Mouse (Mus musculus) stomach, postnatal 0 days (tissue): ENCODE data around the gene Galr2. TPM values are rescaled to one million over a fixed set of nuclear protein-coding genes. Genes with fewer than 3 reads are reported as not detected.

Source experiments
- ATAC-seq: fragments of 200-750 bp; cut with Nextera tagmentation; 2 replicates; pipeline ENCODE4 v1.8.0; 2017; ENCODE audit not compliant: low FRiP score, low TSS enrichment
- DNase-seq: peaks from one replicate; pipeline ENCODE4 v3.0.0-alpha.2; 2016; ENCODE audit warnings: low spot score
- H3K27ac ChIP-seq: fragments of 300-500 bp; sonication (generic); replicated peaks from 2 replicates; pipeline ENCODE4 v1.5.1; 2014; ENCODE audit warnings: mild to moderate bottlenecking, control low read depth
- H3K27me3 ChIP-seq: fragments of 300-500 bp; sonication (generic); 2 replicates; pipeline ENCODE4 v1.6.1; 2014; ENCODE audit warnings: low read length; ENCODE audit not compliant: control insufficient read depth, insufficient read depth
- H3K36me3 ChIP-seq: fragments of 300-500 bp; sonication (generic); 2 replicates; pipeline ENCODE4 v1.6.1; 2014; ENCODE audit warnings: low read length, mixed read lengths; ENCODE audit not compliant: control insufficient read depth, insufficient read depth
- H3K4me1 ChIP-seq: fragments of 300-500 bp; sonication (generic); replicated peaks from 2 replicates; pipeline ENCODE4 v1.6.1; 2014; ENCODE audit warnings: antibody characterized with exemption; ENCODE audit not compliant: control insufficient read depth, insufficient read depth
- H3K4me2 ChIP-seq: fragments of 300-500 bp; sonication (generic); replicated peaks from 2 replicates; pipeline ENCODE4 v1.6.1; 2014; ENCODE audit warnings: low read depth, mild to moderate bottlenecking, control low read depth, moderate library complexity
- H3K4me3 ChIP-seq: fragments of 300-500 bp; sonication (generic); 2 replicates; pipeline ENCODE4 v1.5.1; 2014; ENCODE audit warnings: low read depth, low read length, control low read depth
- H3K9ac ChIP-seq: fragments of 300-500 bp; sonication (generic); 2 replicates; pipeline ENCODE4 v1.6.1; 2014; ENCODE audit warnings: mild to moderate bottlenecking, low read length, control low read depth, mixed read lengths
- H3K9me3 ChIP-seq: fragments of 300-500 bp; sonication (generic); 2 replicates; pipeline ENCODE4 v1.6.1; 2016; ENCODE audit warnings: low read length; ENCODE audit not compliant: control insufficient read depth
- CTCF ChIP-seq: IDR thresholded peaks from 2 replicates; pipeline ENCODE4 v1.5.1; 2016; ENCODE audit warnings: antibody characterized with exemption, low read depth, mild to moderate bottlenecking, moderate library complexity
- EP300 ChIP-seq: optimal IDR thresholded peaks from 2 replicates; pipeline ENCODE3; 2016; ENCODE audit warnings: antibody characterized with exemption
- WGBS: fragments of 180-500 bp; shearing (Covaris S2); extraction: QIAGEN DNeasy Blood & Tissue Kit; methylation state at CpG from one replicate; pipeline ENCODE4 v1.1.7; 2014; 5-methylcytosine and 5-hydroxymethylcytosine counted together
- polyA plus RNA-seq: library from polyadenylated mRNA; unstranded; fragments of >200 nt; fragmentation: Nextera tagmentation; extraction: Ambion mirVana; gene quantifications from 2 replicates; pipeline ENCODE4 v1.2.1, GENCODE M21; 2015

Galr2 gene
- polyA plus RNA-seq, 1 experiment from 2014 or later, result 0.68 TPM

DNA sequence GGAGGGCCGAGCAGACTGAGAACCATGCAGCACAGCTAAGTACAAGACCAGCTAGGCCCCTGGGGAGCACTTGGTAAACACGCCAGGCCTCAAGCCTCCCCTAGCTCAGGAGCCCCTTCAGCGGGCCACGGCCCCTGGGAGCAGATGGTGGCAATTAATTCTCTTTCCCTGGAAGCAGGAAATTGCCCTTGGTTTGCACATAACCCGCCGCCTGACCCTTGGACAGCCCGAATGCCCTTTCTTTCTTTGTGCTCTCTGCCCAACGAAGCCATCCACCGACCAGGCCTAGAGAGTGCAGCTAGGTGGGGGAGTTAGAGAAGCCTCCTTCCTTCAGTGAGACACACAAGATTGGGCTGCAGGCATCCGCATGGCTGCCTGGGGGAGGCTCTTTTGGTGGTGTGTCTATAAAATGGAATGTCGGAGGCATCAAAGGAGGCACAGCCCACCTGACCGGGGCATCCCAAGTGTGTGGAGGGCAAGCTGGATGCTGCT is 38.9 kb upstream of the Galr2 start:
- WGBS, result 50% methylated on average over 12 of the region's 12 CpGs
- DNase-seq, result no peak
- peaks cover 17% of the 10 kb centered on the region for H3K36me3 ChIP-seq
- no peak overlapping the region for H3K4me2 ChIP-seq
- TF ChIP-seq EP300 (no peak), CTCF (no peak)
- no peaks in the 10 kb centered on the region for H3K4me1 ChIP-seq
- no peaks in the 10 kb centered on the region for H3K27me3 ChIP-seq
- H3K9ac ChIP-seq, result no peak overlapping the region
- no peak for ATAC-seq
- H3K27ac ChIP-seq, result no peak overlapping the region
- no peak overlapping the region for H3K4me3 ChIP-seq
- H3K9me3 ChIP-seq, result no peaks in the 10 kb centered on the region

DNA sequence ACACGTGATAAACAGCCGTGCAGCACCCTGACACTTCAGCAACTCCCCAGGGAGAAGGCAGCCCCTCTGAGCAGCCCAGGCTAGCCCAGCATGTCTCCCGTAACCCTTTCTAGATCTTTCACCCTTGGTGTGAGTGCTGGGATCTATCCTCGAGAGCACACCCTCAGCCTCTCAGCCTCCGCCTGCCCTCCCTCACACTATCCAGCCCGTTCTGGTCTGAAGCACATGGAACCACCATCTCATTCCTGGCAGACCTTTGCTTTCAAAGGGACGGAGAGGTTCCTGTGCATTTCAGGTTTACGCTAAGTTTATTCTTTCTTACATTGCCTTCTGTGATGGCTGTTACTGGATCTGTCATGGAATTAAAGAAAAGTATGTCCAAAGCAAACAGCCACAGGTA is 36.2 kb upstream of the Galr2 start:
- Histone ChIP-seq H3K4me2 (no peak overlapping the region), H3K9ac (no peak overlapping the region), H3K4me3 (no peak overlapping the region), H3K36me3 (peaks cover 30% of the 10 kb centered on the region), H3K27ac (no peak overlapping the region), H3K27me3 (no peaks in the 10 kb centered on the region), H3K4me1 (no peaks in the 10 kb centered on the region), H3K9me3 (no peaks in the 10 kb centered on the region)
- no peak for ATAC-seq
- no peak for DNase-seq
- TF ChIP-seq EP300 (no peak), CTCF (no peak)
- WGBS, result 71% methylated on average over 8 of the region's 8 CpGs

DNA sequence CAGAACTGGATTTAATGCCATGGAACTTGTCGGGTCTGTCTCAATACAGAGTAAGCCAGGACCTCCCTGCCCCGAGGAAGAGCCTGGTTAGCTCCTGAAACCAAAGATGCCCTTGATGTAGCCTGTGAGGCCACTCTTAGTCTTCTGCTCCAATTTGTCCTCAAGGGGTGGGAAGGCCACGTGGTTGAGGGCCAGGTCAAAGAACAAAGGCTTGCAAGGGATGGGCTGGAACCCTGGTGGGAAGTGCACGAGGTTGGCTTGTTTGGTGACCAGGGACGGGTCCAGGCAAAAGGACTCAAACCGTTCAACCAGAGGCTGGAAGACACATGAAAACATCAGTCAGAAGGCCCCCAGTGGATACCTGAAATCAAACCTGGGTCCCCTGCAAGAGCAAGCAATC is 35.1 kb upstream of the Galr2 start:
- H3K9ac ChIP-seq, result no peak overlapping the region
- no peak for DNase-seq
- peaks cover 38% of the 10 kb centered on the region for H3K36me3 ChIP-seq
- no peaks in the 10 kb centered on the region for H3K4me1 ChIP-seq
- H3K4me3 ChIP-seq, result no peak overlapping the region
- H3K9me3 ChIP-seq, result no peaks in the 10 kb centered on the region
- no peak for ATAC-seq
- no peaks in the 10 kb centered on the region for H3K27me3 ChIP-seq
- no peak overlapping the region for H3K27ac ChIP-seq
- TF ChIP-seq CTCF, result no peak
- no peak for TF ChIP-seq EP300
- 73% methylated on average over 6 of the region's 6 CpGs for WGBS
- H3K4me2 ChIP-seq, result no peak overlapping the region

DNA sequence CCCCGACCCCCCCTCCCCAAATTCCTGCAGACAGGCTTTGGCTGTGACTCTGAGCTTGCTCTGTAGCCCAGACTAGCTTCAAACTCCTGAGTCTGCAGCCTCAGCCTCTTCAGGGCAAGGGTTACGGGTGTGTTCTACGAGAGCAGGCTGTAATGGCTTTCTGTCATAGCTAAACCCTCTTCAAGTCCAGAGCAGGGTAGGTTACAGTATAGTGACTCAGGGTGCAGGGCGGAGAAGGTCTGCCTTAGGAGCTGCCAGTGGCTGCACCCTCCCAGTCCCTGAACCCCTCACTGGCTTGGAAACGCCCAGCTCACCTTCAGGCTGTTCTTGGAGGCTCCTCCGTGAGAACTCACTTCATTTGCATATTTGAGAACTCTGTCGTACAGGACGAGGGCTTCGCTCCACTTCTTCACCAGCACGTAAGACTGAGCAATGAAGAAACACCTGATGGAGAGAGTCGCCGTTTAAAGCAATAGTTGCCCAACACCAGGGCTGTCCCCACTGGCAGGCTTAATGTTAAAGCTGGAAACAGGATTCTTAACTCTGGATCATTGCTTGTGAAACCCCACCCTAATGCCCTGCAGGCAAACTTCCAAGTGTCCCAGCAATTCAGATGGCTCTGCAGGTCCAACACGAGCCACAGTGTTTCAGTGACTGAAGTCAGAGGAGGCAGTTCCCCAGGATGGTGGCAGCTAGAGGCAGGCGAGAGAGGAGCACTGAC is 33.1 kb upstream of the Galr2 start:
- H3K9me3 ChIP-seq, result no peaks in the 10 kb centered on the region
- peaks cover 55% of the 10 kb centered on the region for H3K36me3 ChIP-seq
- no peaks in the 10 kb centered on the region for H3K27me3 ChIP-seq
- H3K4me3 ChIP-seq, result no peak overlapping the region
- peak; percentile 89 for ATAC-seq
- DNase-seq, result peak; percentile 55
- H3K9ac ChIP-seq, result no peak overlapping the region
- no peak overlapping the region for H3K4me2 ChIP-seq
- WGBS, result 65% methylated on average over 14 of the region's 14 CpGs
- TF ChIP-seq CTCF (no peak), EP300 (no peak)
- peak overlapping the region; percentile 74 for H3K27ac ChIP-seq
- no peaks in the 10 kb centered on the region for H3K4me1 ChIP-seq

DNA sequence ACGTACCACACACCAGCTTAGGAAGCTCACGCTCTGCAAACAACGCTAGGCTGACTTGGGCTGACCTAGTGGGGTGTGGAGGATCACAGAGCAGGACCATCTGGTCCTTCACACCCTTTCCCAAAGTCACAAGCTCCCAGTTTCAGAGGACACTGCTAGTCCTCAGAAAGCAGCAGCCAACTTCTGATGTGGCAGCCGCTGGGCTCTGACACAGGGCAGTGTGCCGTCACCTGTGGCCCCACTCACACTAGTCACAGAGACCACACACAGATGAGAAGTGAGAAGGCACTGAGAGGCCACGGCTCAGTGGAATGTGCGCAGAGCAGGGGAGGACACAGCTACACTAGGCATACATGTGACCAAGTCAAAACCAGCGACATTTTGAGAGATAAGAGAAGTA is 29.8 kb upstream of the Galr2 start:
- Histone ChIP-seq H3K36me3 (peaks cover 60% of the 10 kb centered on the region), H3K9ac (no peak overlapping the region), H3K27ac (0 out of 2 replicates have a peak overlapping the region, but pooled peaks have one; percentile 8), H3K9me3 (no peaks in the 10 kb centered on the region), H3K27me3 (no peaks in the 10 kb centered on the region), H3K4me1 (no peaks in the 10 kb centered on the region), H3K4me3 (no peak overlapping the region), H3K4me2 (no peak overlapping the region)
- TF ChIP-seq CTCF (no peak), EP300 (no peak)
- DNase-seq, result no peak
- WGBS, result 84% methylated on average over 8 of the region's 8 CpGs
- no peak for ATAC-seq

DNA sequence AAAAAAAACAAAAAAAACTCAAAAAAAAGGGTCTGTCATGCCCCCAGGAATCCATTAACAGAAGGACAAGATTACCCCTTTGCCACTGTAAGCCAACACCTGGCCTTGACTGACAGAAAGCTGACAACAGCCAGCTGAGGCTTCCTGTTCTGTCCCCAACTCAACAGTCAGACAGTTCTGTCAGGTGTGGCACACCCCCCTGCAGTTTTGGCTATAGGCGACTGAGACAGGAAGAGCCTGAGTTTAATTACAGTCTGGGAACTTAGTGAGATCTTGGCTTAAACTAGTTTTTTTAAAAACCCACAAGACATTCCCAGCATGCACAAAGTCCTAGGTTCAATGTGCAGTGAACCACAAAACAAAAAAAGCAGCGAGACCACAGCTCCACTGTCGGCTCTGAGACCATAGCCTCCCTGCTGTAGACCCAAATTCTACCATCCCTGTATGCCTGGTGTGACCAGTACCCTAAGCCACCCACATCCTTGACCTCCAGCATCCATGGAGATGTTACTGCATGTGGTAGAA is 27.6 kb upstream of the Galr2 start:
- H3K9ac ChIP-seq, result no peak overlapping the region
- TF ChIP-seq EP300 (no peak), CTCF (no peak)
- peaks cover 54% of the 10 kb centered on the region for H3K36me3 ChIP-seq
- ATAC-seq, result no peak
- no peak overlapping the region for H3K4me3 ChIP-seq
- no peaks in the 10 kb centered on the region for H3K27me3 ChIP-seq
- no peak overlapping the region for H3K4me2 ChIP-seq
- DNase-seq, result no peak
- no peaks in the 10 kb centered on the region for H3K9me3 ChIP-seq
- WGBS, result 88% methylated on average over 3 of the region's 3 CpGs
- H3K4me1 ChIP-seq, result no peaks in the 10 kb centered on the region
- no peak overlapping the region for H3K27ac ChIP-seq
